Mouse (Mus musculus) adrenal gland, postnatal 36 days (tissue): ENCODE measurements around the gene Map6d1. TPM values are rescaled to one million over a fixed set of nuclear protein-coding genes. Genes with fewer than 3 reads are reported as not detected.

Experiments
- DNase-seq, 2 experiments: peaks; one replicate each; pipeline ENCODE4 v3.0.0; 2021; ENCODE audit warnings: mixed read lengths in 1 of 2
- total RNA-seq, 2 experiments: library from RNA; stranded (reverse); gene quantifications; 2 replicates each; pipeline ENCODE4 v1.2.3; 2021

Map6d1 gene
- total RNA-seq, 2 experiments from 2014 or later = 0.66 to 16.8 TPM

DNA sequence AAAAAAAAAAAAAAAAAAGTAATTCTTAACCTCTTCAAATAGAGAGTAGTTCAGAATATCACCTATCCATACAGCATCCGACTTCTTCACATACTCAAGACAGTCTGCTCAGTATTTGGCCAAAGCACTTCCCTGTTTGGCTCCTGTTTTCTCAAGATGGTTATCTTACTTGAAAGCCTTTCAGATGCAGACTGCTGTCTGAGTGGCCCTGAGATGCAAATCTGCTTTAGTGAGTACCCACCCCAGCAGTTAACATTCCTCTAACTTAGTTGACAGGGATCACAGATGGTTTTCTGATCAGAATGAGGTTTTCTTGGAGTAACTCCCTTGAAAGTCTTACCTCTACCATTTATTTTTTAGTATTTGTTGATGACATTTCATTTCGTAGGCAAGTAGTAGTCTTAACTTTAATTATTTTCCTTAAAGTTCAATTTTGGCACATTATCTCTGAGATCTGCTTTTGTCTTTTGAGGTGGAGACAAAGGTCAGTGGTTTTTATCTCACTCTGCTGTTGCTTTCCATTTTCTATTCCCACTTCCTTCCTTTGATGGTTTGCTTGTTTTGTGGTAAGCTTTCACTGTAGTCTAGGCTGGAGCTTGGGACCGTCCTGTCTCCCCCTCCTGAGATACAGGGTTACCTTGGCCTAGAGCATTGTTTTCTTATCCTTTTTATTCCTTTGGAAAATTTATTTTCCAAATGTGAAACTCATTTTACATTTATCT is 49.8 kb downstream of the Map6d1 start:
- DNase-seq = no peak

DNA sequence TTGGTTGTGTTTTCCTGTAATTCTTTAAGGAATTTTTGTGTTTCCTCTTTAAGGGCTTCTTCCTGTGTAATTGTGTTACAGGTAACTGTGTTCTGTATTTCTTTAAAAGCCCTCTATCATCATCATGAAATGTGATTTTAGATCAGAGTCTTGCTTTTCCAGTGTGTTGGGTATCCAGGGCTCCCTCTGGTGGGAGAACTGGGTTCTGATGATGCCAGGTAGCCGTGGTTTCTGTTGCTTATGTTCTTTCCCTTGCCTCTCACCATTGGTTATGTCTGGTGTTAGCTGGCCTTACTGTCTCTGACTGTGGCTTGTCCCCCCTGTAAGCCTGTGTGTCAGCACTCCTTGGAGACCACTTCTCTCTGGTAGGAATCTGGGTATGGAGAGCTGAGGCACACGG is 55.8 kb downstream of the Map6d1 start:
- DNase-seq = peak in 1 of 2 experiments; percentile 22

Other genes starting within 250 kb of the Map6d1 start
- gene Klhl24, start 143.8 kb downstream of the Map6d1 start, total RNA-seq = 10 to 100 TPM; 59.0 to 90.4 TPM
- gene Yeats2, start 100.3 kb downstream of the Map6d1 start, total RNA-seq = 10 to 100 TPM; 30.5 to 34.6 TPM
- 100 to 1,000 TPM; 111 to 120 TPM for gene Parl, start 61.0 kb upstream of the Map6d1 start, total RNA-seq
- under 1 TPM; 0.23 to 0.33 TPM for gene Cyp2ab1, start 84.0 kb upstream of the Map6d1 start, total RNA-seq
- gene Abcc5, start 185.0 kb upstream of the Map6d1 start, total RNA-seq = 10 to 100 TPM; 59.4 to 78.0 TPM